Mouse (Mus musculus): Measurements from ENCODE around the gene Zfr2.

Gene Zfr2

DNA sequence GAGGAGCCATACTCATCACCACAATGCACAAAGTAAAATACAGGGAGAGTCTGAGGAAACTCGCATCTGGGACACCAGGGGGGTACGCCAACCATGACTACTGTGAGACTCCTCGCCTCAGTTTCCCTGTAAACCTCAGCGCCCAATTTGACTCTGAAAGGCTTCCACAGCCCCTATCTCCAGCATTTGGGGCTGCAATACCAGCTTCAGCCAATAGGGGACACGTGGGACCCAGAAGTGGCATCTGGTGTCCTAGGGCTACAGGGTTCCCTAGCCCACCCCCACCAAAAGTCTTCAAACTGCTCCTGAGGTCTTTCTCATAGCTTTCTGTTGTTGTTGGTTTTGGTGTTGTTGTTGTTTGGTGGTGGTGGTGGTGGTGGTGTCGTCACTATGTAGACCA, 55.6 kb downstream of the Zfr2 start:
- DNase-seq, result peak; percentile 74 to 76

DNA sequence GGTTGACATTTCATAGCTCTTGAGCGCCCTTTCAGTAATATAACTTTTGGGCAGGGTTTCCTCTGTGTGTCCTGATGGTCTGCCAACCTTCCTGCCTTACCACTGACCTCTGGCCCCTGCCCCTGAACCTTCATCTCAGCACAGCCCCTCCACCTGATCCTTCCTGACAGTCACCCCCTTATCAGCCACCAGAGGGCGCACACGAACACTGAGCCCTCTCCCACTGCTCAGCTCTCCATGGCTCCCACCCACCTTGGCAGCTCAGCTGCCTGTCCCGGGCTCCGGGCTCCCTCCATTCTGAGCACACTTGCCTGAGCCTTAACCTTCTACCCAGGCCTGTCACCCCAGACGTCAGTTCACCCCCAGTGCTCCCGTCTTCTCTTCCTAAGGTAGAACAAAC, 56.3 kb downstream of the Zfr2 start:
- peak; percentile 77 to 78 for DNase-seq

DNA sequence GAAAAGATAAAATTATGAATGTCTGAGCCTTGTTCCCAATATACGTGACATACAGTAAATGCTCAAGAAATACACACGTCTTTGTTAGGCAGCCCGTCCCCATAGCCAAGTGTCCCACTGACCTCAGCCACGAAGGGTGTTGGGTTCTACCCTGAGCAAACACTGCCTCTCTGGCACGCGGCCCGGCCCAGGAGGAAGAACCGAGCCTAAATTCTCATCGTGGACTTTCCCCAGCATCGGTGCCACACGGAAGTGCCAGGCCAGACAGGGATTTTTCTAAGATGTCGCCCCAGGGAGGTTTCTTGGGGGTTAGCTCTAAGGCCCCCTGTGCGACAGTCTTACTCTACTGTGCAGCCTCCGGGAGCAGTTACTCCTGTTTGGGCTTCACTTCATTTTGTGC, 56.9 kb downstream of the Zfr2 start:
- no peak for DNase-seq

DNA sequence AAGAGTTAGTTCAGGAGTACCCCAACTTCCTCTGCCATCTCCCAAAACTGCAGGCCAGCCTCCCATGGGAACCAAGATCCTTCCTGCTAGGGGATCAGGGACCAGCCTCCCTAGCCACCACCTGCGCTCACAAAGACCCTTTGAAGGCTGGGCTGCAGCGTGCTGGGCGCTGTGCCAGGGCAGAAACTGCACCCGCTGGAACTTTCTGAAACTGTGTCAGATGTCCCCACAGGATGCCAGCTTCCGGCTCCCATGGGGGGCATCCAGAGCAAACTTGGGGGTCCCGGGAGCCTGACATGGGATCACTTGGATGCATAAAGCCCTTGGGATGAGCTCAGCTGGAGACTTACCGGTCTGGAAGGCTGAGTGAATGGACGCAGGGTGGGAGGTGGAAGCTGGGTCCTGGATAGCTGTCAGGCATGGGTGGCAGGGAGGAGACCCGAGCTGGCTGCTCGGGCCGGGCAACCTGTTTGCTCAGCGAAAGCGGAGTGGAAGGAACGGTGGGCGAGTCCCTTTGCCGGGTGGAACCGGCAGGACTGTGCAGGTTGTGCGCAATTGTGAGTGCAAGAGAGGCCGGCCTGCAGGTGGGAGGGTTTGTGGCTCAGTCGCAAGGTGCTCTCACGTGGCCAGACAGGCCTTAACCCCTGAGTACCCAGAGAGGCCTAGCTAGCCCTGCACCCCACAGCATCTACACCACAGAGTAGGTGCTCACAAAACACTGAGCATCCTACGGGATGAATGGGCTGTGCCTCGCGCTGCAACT, 57.9 kb downstream of the Zfr2 start:
- peak in 1 of 2 experiments; percentile 15 for DNase-seq

DNA sequence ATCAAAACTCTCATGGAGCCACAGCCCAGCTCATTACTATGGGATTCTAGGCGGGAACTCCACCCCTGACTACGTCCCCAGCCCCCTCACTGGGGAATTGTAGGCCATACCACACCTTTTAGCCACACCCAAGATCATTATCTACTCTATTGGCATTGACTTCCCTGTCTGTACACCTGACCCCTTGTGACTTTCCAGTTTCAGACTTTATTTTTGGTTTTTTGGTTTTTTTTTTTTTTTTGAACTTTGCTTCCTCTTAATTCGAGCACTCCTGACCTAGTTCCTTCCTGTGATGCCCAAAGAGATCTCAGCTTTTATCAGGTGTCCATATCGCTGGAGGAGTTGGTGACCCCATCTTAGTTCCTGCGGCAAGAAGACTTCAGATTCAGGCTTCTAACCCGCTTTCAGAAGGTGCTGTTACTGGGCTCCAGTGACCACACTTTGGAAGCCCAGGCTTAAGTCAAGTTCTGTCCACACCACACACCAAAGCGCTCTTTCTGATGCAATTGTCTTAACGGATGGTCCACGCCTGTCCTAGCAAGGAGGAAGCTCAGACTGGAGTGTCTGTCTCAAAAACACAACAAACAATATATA, 58.7 kb downstream of the Zfr2 start, which contains the start of gene Tjp3:
Gene Tjp3, minus strand, starts transcription at position 71 of the 594 bp plus-strand sequence.
- peak in 1 of 2 experiments; percentile 35 for DNase-seq

DNA sequence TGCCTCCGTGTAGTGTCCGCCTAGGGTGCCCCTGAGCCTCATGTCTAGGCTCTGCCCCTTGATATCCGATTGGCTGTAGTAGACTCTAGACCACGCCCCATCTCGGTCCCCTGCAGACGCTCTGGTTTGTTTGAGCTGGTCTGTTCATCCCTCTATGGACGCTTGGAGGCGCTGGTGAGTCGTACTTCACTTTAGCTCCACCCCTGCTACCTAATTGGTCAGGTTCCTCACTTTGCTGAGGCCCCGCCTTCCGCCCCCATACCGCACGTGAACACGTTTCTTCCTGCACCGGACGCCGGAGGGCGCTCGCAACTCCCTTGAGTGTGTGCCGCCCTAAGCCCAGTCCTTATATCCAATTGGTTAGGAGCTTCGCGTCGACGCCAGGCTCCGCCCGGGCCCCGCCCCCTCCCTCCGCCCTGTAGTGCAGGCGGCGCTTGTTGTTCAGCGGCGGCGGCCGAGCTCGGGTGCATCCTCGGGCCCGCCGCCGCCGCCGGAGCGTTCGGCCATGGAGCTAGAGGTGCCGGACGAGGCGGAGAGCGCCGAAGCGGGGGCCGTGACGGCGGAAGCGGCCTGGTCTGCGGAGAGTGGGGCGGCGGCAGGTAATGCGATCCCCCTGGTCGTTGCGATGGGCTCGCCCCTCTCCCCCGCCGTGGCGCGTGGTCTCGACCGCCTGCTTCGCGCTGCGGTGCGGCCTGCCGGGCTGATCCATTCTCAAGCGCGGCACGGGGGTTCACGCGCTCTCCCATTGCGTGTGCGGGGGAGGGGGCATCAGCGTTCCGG, 59.8 kb downstream of the Zfr2 start, which contains the start of gene Pip5k1c:
Gene Pip5k1c, plus strand, starts transcription at position 410 of the 780 bp plus-strand sequence.
- peak; percentile 99 for DNase-seq

DNA sequence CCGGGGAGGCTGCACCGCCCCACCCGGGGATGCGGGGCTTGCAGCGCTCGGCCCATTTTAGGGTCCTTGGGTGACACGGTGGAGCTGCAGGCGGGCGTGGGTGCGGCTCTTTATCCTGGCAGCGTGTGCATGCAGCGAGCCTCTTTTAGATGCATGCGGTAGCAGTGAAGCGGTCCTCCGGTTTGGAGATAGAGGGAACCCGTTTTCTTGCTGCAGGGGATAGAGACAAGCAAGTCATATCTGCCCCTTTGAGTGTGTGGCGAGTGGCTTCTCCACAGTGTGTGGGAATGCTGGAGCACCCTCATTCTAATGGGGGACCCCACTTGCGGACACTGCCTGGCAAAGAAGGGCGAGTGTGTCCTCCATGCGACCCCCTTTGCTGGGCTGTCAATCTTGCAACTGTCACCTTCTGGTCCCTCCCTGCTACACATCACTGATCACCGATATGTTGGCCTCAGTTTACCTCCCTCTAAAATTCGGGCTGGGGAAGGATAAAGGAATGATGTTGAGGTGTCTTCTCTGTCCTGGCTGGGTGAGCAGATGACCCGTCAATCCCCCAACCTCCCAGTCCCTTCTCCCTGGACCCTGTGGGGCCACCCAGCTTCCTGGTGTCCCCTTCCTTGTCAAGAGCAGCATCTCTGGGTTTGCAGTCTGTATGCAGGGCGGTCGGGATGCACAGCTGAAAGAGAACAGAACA, 60.5 kb downstream of the Zfr2 start:
- DNase-seq, result no peak

DNA sequence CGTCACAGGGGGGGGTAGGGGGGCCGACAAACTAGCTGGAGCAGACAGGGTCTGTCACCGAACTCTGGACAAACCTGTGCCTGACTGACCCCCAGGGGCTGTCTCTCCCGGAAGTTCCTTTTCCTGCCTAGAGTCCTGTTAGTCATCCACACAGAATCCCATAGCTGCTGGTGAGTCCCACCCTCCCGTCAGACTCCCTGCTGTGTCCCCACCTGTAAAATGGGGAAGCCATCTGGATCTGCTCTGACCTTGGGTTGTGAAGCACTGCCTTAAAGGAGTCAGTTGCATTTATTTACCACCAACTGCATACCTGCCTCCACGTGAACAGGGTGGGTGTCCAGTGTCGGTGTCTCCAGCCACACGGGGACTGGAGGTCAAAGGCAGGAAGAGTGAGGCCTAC, 61.5 kb downstream of the Zfr2 start:
- no peak for DNase-seq

DNA sequence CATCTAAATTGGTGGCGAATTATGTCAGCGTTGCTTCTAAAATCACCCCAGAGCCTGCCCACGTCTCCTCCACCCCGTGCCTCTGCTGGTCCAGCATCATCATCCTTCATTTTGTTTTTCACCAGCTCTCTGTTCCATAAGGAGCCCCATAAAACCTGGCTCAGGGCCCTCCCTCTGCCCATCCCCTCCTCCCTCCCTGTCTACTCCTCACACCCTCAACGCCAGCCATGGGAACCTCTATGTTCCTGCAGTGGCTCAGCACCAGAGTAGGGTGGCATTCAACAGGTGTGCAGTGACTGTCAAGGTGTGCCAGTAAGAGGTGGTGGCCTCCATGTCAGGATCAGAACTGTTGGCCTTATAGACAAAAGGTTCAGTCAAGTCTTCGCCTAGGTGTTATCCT, 62.2 kb downstream of the Zfr2 start:
- DNase-seq, result no peak

DNA sequence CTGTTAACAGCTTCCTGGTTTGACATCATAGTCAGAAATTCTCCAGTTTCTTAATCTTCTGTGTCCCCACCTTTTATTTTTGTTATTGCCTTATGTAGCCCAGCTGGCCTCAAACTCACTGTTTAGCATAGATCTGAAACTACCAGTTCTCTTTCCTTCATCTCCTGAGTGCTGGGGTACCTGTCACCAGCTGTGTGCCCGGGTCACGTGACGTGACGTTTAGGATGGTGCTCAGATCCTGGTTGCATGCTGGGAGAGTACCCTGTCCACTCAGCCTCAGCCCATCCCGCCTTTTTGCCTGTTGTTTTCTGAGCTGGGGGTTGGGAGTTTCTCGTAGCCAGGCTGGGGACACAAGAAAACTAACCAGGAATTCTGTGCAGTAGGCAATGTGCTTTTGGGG, 64.3 kb downstream of the Zfr2 start:
- DNase-seq, result peak; percentile 78

DNA sequence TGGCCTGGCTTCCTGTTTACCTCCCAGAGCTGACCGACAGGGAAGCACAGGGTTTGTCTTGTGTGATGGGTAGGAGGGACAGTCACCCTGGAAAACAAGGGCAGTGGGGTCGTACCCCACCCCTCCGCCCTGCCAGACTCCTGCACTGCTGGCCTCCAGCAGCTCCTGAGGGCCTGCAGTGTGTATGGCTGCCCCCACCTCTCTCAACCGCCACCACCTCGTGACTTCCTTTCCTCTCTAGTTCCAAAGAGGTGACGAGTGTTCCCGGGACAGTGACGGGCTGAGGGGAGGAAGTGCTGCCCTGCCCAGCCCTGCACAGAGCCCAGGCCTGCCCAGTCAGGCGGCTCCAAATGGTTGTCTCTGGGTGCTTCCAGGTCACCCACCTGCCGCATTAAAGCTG, 64.9 kb downstream of the Zfr2 start:
- DNase-seq, result peak; percentile 83 to 86

DNA sequence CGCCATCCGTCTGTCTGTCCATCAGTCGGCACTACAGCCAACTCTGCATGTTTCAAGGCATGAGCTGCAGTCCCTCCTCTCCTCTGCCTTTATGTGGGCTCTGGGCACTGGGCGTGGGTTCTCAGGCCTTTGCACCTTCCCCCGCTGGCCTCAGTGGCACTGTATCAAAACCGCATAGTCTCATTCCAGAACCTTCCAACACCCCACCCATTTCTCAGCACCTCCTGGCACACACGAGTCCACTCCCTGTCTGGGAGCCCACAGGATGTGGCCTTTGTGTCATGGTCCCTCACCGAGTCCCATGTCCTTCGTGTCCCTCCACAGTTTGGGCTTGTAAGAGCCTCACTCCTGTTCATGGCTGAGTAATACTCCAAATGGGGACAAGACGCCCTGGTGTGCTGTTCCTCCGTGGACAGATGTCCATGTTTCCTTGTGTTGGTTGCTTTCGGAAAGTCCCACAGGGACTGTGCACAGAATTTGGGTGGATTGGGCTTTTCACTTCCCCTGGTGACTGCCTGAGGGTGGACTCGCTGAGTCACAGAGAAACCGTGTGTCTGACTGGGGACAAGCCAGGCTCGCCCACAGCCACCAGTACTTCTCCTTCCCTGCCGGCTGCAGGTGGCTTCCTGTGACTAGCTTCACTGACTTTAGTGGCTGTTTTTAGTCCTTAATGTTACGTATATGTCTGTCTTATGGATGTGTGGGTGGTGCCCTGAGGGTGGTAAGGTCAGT, 65.6 kb downstream of the Zfr2 start:
- peak; percentile 79 to 83 for DNase-seq

DNA sequence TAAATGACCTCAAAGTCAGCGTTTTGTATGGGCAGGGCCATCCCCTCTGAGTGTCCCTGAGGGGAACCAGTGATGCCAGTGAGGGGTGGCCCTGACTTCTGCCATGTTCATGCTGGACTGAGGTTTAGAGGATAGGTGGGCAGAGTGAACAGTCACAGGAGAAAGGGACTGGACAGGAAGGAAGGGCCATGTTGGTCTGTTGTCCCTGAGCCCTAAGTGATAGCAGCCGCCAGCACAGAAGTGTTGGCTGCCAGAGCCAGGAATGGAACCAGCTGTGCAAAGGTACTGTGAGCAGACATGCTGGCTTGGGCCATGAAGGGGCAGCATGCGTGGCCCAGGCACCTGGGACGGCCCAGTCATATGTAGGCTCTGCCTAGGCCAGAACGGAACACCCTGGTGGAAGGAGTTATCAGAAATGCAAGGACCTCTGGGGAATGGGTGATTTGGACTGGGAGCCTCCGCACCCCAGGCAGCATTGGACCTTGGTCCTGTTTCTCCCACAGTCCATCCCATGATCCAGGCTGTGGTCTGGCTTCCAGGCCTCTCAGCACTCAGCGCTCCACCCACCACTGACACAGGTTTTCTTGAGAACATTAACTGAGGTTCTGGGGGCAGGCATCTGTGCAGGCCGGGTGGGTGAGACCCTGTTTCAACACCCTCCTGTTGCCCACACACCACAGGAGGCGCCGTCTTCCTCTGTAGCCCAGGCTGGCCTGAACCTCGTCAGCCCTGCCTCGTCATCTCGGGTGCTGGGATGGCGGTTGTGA, 66.8 kb downstream of the Zfr2 start:
- DNase-seq, result no peak

DNA sequence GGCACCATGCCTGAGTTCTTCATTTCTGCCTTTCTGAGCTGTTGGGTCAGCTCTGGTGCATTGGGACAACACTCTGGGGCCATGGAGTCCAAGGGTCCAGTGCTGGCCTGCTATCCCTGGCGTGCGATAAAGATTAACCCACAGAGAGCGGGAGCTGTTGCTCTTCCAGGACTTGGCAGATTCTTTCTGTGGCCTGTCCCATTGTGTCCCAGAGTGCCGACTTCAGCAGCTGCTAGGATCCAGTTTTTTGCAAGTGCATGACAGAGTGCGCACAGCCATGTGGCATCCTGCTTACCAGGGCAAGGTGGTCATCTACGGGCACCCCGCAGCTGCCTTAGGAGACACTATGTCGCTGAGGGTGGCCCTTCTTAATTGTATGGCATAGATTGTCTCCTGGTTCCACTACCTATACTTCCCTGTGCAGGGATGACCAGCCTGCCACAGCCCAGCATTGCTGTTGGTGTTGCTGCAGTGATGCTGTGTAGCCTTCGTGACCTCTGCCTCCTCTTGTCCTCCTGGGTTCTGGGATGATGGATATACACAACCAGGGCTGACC, 67.5 kb downstream of the Zfr2 start:
- no peak for DNase-seq

DNA sequence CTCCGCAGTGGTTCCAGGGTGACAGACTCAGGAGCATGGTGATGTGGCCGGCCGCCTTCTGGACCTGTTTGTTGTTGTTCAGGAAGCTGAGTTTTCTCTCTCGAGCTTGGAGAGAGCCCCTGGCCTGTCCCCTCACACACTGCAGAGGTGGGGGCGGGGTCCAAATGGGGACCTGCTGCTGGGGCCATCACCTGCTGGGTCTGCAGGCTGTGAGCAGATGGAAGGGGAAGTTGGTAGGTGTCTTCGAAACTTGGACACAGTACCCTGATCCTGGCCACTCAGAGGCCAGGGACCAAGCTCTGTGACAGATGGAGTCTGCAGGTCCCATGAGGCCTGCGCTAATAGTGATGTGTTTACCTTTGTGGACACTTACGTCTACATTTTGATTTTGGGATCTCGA, 68.4 kb downstream of the Zfr2 start:
- peak; percentile 50 to 55 for DNase-seq

Measured in B cell, adult 2 months (primary cell).